Mouse (Mus musculus) midbrain, postnatal 0 days (tissue): ENCODE results near the gene Mrpl22. TPM values are rescaled to one million over a fixed set of nuclear protein-coding genes. Genes with fewer than 3 reads are reported as not detected.

Experiments
- polyA plus RNA-seq: library from polyadenylated mRNA; unstranded; fragments of >200 nt; fragmentation: Nextera tagmentation; extraction: Ambion mirVana; gene quantifications from 2 replicates; pipeline ENCODE4 v1.2.1, GENCODE M21; 2015
- total RNA-seq: library from RNA; depleted of rRNA; stranded (reverse); fragments of >200 nt; gene quantifications from 2 replicates; pipeline ENCODE4 v1.2.3, GENCODE M21; 2014; rRNA removed

Mrpl22 gene
- total and polyA plus RNA-seq, 2 experiments from 2014 or later = 33.5 to 88.3 TPM

Other genes starting within 250 kb of the Mrpl22 start
- gene Larp1, start 162.6 kb upstream of the Mrpl22 start, total RNA-seq = 51.8 and 53.1 TPM in 2 replicates
- 14.7 and 15.7 TPM in 2 replicates for gene Larp1, start 162.6 kb upstream of the Mrpl22 start, polyA plus RNA-seq
- not detected in 2 replicates for gene Gm12248, start 78.5 kb upstream of the Mrpl22 start, total RNA-seq
- gene Gm12248, start 78.5 kb upstream of the Mrpl22 start, polyA plus RNA-seq = not detected in 2 replicates
- 80.0 and 95.9 TPM in 2 replicates for gene Cnot8, start 67.5 kb upstream of the Mrpl22 start, total RNA-seq
- gene Cnot8, start 67.5 kb upstream of the Mrpl22 start, polyA plus RNA-seq = 88.7 and 89.2 TPM in 2 replicates
- gene Gemin5, start 3.1 kb upstream of the Mrpl22 start, total RNA-seq = 19.2 and 24.0 TPM in 2 replicates
- gene Gemin5, start 3.1 kb upstream of the Mrpl22 start, polyA plus RNA-seq = 8.1 and 9.9 TPM in 2 replicates
- gene Igtp, start 27.9 kb downstream of the Mrpl22 start, total RNA-seq = 1.6 and 2.4 TPM in 2 replicates
- gene Igtp, start 27.9 kb downstream of the Mrpl22 start, polyA plus RNA-seq = 1.9 and 2.7 TPM in 2 replicates
- gene Irgm2, start 28.0 kb downstream of the Mrpl22 start, total RNA-seq = 0.77 and 2.1 TPM in 2 replicates
- gene Irgm2, start 28.0 kb downstream of the Mrpl22 start, polyA plus RNA-seq = 0.67 and 1.1 TPM in 2 replicates
- gene 4930438A08Rik, start 103.1 kb downstream of the Mrpl22 start, total RNA-seq = 0.09 and 0.38 TPM in 2 replicates
- gene 4930438A08Rik, start 103.1 kb downstream of the Mrpl22 start, polyA plus RNA-seq = not detected in 2 replicates
- 24.4 and 26.0 TPM in 2 replicates for gene Zfp692, start 135.4 kb downstream of the Mrpl22 start, total RNA-seq
- 20.1 and 22.6 TPM in 2 replicates for gene Zfp692, start 135.4 kb downstream of the Mrpl22 start, polyA plus RNA-seq
- 38.1 and 42.1 TPM in 2 replicates for gene Zfp672, start 158.7 kb downstream of the Mrpl22 start, total RNA-seq
- gene Zfp672, start 158.7 kb downstream of the Mrpl22 start, polyA plus RNA-seq = 41.1 and 46.9 TPM in 2 replicates
- 44.0 and 53.8 TPM in 2 replicates for gene Sh3bp5l, start 159.1 kb downstream of the Mrpl22 start, total RNA-seq
- 42.4 and 46.3 TPM in 2 replicates for gene Sh3bp5l, start 159.1 kb downstream of the Mrpl22 start, polyA plus RNA-seq
- not detected in 2 replicates for gene Lypd8, start 207.4 kb downstream of the Mrpl22 start, total RNA-seq
- not detected in 2 replicates for gene Lypd8, start 207.4 kb downstream of the Mrpl22 start, polyA plus RNA-seq
- gene 1810065E05Rik, start 249.4 kb downstream of the Mrpl22 start, total RNA-seq = not detected in 2 replicates
- not detected in 2 replicates for gene 1810065E05Rik, start 249.4 kb downstream of the Mrpl22 start, polyA plus RNA-seq